Comparison of ENCODE assay signal across 22 mouse cellular contexts in the genomic region with DNA sequence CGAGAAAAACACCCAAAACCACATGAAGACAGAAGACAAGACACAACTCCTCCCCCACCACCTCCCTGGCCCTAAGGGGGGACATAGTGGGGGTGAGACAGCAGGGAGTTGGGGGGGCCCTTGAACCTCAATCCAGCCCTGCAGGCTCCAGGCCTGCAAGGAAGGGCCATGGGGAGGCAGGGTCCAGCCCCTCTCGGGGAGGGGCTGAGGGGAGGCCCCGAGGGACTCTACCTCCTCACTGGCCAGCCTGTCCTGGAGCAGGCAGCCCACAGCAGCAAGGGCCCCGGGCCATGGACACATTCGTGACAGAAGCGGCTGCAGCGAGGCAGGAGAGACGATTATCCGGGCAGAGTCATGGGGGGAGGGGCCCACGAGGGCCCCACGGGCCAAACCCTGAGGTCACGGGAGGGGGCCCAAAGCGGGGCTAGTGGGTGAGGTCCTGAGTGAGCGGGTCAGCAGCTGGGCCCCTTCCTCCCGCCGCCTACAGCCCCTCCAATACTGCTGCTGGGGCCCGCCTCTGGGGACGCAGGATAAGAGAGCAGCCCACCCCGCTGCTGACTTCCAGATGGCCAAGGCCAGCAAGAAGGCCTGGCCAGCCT. TPM values are rescaled to one million over a fixed set of nuclear protein-coding genes. Genes with fewer than 3 reads are reported as not detected.
DNase-seq lines count a peak whose midpoint lies in the region; ATAC-seq and TF ChIP-seq lines count a peak whose summit lies in the region.
"Had no signal": no experiment of that assay in that cellular context is flagged by ENCODE, and none has a peak within 500 bp of the region (broad histone marks: within the 10 kb centered on the region; RNA-seq: fewer than 3 reads in every experiment).

No protein-coding gene starts in this region.

- peak overlapping the region; percentile 71 for H3K27ac ChIP-seq in layer of hippocampus, adult 2 months
- H3K27ac ChIP-seq in limb, embryonic 15.5 days, result 0 out of 2 replicates have a peak overlapping the region, but pooled peaks have one; percentile 14
- H3K27ac ChIP-seq: forebrain, embryonic 13.5 days; hindbrain, embryonic 15.5 days; intestine, embryonic 15.5 days; limb, embryonic 13.5 days; liver, embryonic 15.5 days; midbrain, embryonic 12.5 days; neural tube, embryonic 12.5 days; stomach, postnatal 0 days had no signal

- no peak for TF ChIP-seq CTCF in layer of hippocampus, adult 2 months (conservative IDR thresholded peaks at IDR 0.05)

- H3K9ac ChIP-seq in limb, embryonic 15.5 days, result no peak overlapping the region
- H3K9ac ChIP-seq: forebrain, embryonic 13.5 days; hindbrain, embryonic 15.5 days; intestine, embryonic 15.5 days; limb, embryonic 13.5 days; liver, embryonic 15.5 days; neural tube, embryonic 12.5 days had no signal

- no peak overlapping the region for H3K4me2 ChIP-seq in limb, embryonic 15.5 days
- H3K4me2 ChIP-seq: forebrain, embryonic 13.5 days; hindbrain, embryonic 15.5 days; intestine, embryonic 15.5 days; limb, embryonic 13.5 days; liver, embryonic 15.5 days; midbrain, embryonic 12.5 days; neural tube, embryonic 12.5 days had no signal

- H3K4me1 ChIP-seq in limb, embryonic 15.5 days, result peaks cover 35% of the 10 kb centered on the region

- no peak overlapping the region for H3K4me3 ChIP-seq in layer of hippocampus, adult 2 months
- H3K4me3 ChIP-seq in limb, embryonic 15.5 days, result no peak overlapping the region
- H3K4me3 ChIP-seq: forebrain, embryonic 13.5 days; hindbrain, embryonic 15.5 days; intestine, embryonic 15.5 days; limb, embryonic 13.5 days; liver, embryonic 15.5 days; midbrain, embryonic 12.5 days; neural tube, embryonic 12.5 days had no signal

- DNase-seq in cerebellum, adult 11-12 months, result peak; percentile 60
- DNase-seq in cerebellum, adult 8-10 months, result no peak
- peak; percentile 24 to 39 for DNase-seq in gastrocnemius, postnatal 4 days (ENCODE audit: low spot score in 2 of 2)
- no peak for DNase-seq in gastrocnemius, adult 18-20 months (ENCODE audit: low spot score)
- DNase-seq in layer of hippocampus, adult 2 months (ENCODE audit: low spot score in 2 of 2), result no peak
- no peak for DNase-seq in layer of hippocampus, adult 11-12 months (ENCODE audit: low spot score)
- DNase-seq: cerebellum, postnatal 25 days; heart, adult 18-20 months; kidney, adult 9 months; kidney, postnatal 4 days; right cerebral cortex, adult 18-20 months; thymus, postnatal 14 days had no signal

- no peaks in the 10 kb centered on the region for H3K27me3 ChIP-seq in limb, embryonic 15.5 days
- H3K27me3 ChIP-seq: forebrain, embryonic 13.5 days; hindbrain, embryonic 15.5 days; intestine, embryonic 15.5 days; limb, embryonic 13.5 days; liver, embryonic 15.5 days; neural tube, embryonic 12.5 days had no signal

- 64% methylated on average over 19 of the region's 19 CpGs for WGBS in limb, embryonic 15.5 days

- peaks cover 56% of the 10 kb centered on the region for H3K36me3 ChIP-seq in limb, embryonic 15.5 days

- no peaks in the 10 kb centered on the region for H3K9me3 ChIP-seq in limb, embryonic 15.5 days
- H3K9me3 ChIP-seq: forebrain, embryonic 13.5 days; hindbrain, embryonic 15.5 days; intestine, embryonic 15.5 days; limb, embryonic 13.5 days; liver, embryonic 15.5 days; midbrain, embryonic 12.5 days; neural tube, embryonic 12.5 days had no signal

- no peak for ATAC-seq in limb, embryonic 15.5 days (ENCODE audit: insufficient number of reproducible peaks, low FRiP score, low TSS enrichment, low read depth)
- ATAC-seq: forebrain, embryonic 13.5 days; intestine, embryonic 15.5 days; lung, postnatal 0 days had no signal

RNA-seq across cellular contexts. Expression of gene Lypla2, which starts 4.1 kb away (rescaled TPM):
- total RNA-seq in gastrocnemius, postnatal 4 days (2021), result 10 to 100 TPM; 36.5 to 39.6 TPM
- 10 to 100 TPM; 25.2 to 29.8 TPM for total RNA-seq in gastrocnemius, adult 18-20 months (2021)
- total RNA-seq in layer of hippocampus, adult 2 months (2021), result 100 to 1,000 TPM in 1 of 2 experiments, 10 to 100 TPM in 1; 95.3 to 103 TPM
- polyA plus RNA-seq in limb, embryonic 15.5 days (2015; fragmentation: Nextera tagmentation; extraction: Ambion mirVana), result 114 TPM in 2 replicates

RNA-seq across cellular contexts. Expression of gene Gale, which starts 4.8 kb away (rescaled TPM):
- 1 to 10 TPM; 7.1 to 7.7 TPM for total RNA-seq in gastrocnemius, postnatal 4 days (2021)
- under 1 TPM; 0.73 to 0.97 TPM for total RNA-seq in gastrocnemius, adult 18-20 months (2021)
- 10 to 100 TPM; 22.6 to 23.8 TPM for total RNA-seq in layer of hippocampus, adult 2 months (2021)
- polyA plus RNA-seq in limb, embryonic 15.5 days (2015; fragmentation: Nextera tagmentation; extraction: Ambion mirVana), result 58.2 and 66.7 TPM in 2 replicates

RNA-seq across cellular contexts. Expression of gene Pithd1, which starts 18.7 kb away (rescaled TPM):
- 10 to 100 TPM; 23.6 to 26.2 TPM for total RNA-seq in gastrocnemius, postnatal 4 days (2021)
- total RNA-seq in gastrocnemius, adult 18-20 months (2021), result 10 to 100 TPM; 25.3 to 26.3 TPM
- 10 to 100 TPM; 80.6 to 86.0 TPM for total RNA-seq in layer of hippocampus, adult 2 months (2021)
- 51.3 and 54.5 TPM in 2 replicates for polyA plus RNA-seq in limb, embryonic 15.5 days (2015; fragmentation: Nextera tagmentation; extraction: Ambion mirVana)

RNA-seq across cellular contexts. Expression of gene Hmgcl, which starts 22.1 kb away (rescaled TPM):
- 10 to 100 TPM; 46.6 to 47.7 TPM for total RNA-seq in gastrocnemius, postnatal 4 days (2021)
- 10 to 100 TPM; 38.5 to 40.1 TPM for total RNA-seq in gastrocnemius, adult 18-20 months (2021)
- total RNA-seq in layer of hippocampus, adult 2 months (2021), result 10 to 100 TPM; 35.2 to 36.1 TPM
- 81.1 and 84.8 TPM in 2 replicates for polyA plus RNA-seq in limb, embryonic 15.5 days (2015; fragmentation: Nextera tagmentation; extraction: Ambion mirVana)

RNA-seq across cellular contexts. Expression of gene Fuca1, which starts 47.8 kb away (rescaled TPM):
- 10 to 100 TPM; 46.6 to 46.7 TPM for total RNA-seq in gastrocnemius, postnatal 4 days (2021)
- total RNA-seq in gastrocnemius, adult 18-20 months (2021), result 10 to 100 TPM; 22.5 to 23.3 TPM
- 10 to 100 TPM; 39.4 to 39.7 TPM for total RNA-seq in layer of hippocampus, adult 2 months (2021)
- polyA plus RNA-seq in limb, embryonic 15.5 days (2015; fragmentation: Nextera tagmentation; extraction: Ambion mirVana), result 78.4 and 97.2 TPM in 2 replicates

Comparison
In these comparisons a context has a peak if more than half of its experiments do, and no peak if none do; other contexts are left out.
1. DNase-seq: peak in cerebellum, adult 11-12 months (single experiment) and gastrocnemius, postnatal 4 days (2 of 2); none in cerebellum, adult 8-10 months (single experiment), gastrocnemius, adult 18-20 months (single experiment), layer of hippocampus, adult 2 months (0 of 2) and layer of hippocampus, adult 11-12 months (single experiment).
2. RNA of gene Gale, which starts 4.8 kb away (total RNA-seq): 22.6 to 23.8 TPM in layer of hippocampus, adult 2 months and 7.1 to 7.7 TPM in gastrocnemius, postnatal 4 days; 0.73 to 0.97 TPM in gastrocnemius, adult 18-20 months; every median in the first group is over 4 times any median in the second.